Mouse (Mus musculus) c-Kit-negative CD71-positive TER-119-positive erythroid progenitor cells, embryonic 14.5 days (primary cell): ENCODE data around the gene Whamm.

ENCODE experiments used
- DNase-seq: peaks from one replicate; pipeline ENCODE4 v3.0.0-alpha.2; 2013; ENCODE audit warnings: low read depth, low spot score

Whamm gene

GRCm38 (mm10) chr7:81563506-81564015, 7.5 kb upstream of the Whamm start:
- no peak for DNase-seq

- DNase-seq, result no peak
Observed at GRCm38 (mm10) chr7:81564766-81565165, 6.3 kb upstream of the Whamm start.

- DNase-seq, result no peak
Observed at GRCm38 (mm10) chr7:81565381-81566055, 5.5 kb upstream of the Whamm start.

- no peak for DNase-seq
Observed at GRCm38 (mm10) chr7:81566332-81566731, 4.7 kb upstream of the Whamm start.

GRCm38 (mm10) chr7:81566892-81567291, 4.2 kb upstream of the Whamm start, which contains the start of gene Fsd2:
TSS of gene Fsd2 (minus strand) at chr7:81566944.
- no peak for DNase-seq

GRCm38 (mm10) chr7:81567396-81567795, 3.7 kb upstream of the Whamm start:
- no peak for DNase-seq

DNA sequence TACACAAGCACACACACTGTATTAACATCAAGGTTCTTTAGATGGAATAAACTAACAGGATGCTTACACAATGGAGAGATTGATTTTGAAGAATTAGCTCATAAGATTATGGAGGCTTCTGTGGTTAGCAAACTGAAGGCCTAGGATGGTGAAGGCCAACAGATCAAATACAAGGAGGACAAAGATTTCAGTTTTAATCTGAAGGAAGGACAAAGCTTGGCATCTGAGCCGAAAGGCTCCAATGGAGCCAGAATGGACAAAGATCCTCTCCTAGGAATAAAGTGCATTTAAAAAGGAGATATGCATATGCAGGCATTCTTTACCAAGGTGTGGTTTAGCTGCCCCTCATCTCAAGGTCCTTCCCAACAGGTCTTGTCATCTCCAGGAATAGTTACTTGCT, 1.2 kb upstream of the Whamm start:
- no peak for DNase-seq

- no peak for DNase-seq
Observed at GRCm38 (mm10) chr7:81570271-81570670, 795 bp upstream of the Whamm start.

GRCm38 (mm10) chr7:81570752-81571107, 336 bp upstream of the Whamm start:
- DNase-seq, result no peak

DNA sequence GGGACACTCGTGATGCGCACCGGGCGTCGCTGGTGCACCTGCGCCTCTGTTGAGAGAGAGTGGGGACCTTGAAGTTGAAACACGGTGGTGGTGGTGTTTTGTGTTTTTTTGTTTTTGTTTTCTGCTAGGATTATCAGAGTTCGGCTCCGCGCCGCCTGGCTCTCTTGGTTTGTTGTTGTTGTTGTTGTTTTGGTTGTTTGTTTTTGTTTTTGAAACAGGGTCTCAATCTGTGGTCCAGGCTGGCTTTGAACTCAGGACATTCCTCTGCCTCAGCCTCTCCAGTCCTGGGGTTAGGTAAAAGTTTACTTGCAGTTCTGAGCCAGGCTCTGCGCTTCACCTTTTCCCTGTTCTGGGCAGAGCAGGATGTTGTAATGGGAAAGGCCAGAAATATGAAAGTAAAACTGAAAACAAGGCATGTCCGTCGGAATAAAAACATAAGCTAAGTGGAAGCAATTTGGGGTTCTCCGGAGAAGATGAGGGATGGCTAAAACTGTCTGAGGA, 925 bp downstream of the Whamm start:
- peak; percentile 57 for DNase-seq

GRCm38 (mm10) chr7:81572610-81573268, 1.7 kb downstream of the Whamm start:
- peak; percentile 26 for DNase-seq

GRCm38 (mm10) chr7:81573397-81573796, 2.3 kb downstream of the Whamm start:
- peak; percentile 65 for DNase-seq

DNA sequence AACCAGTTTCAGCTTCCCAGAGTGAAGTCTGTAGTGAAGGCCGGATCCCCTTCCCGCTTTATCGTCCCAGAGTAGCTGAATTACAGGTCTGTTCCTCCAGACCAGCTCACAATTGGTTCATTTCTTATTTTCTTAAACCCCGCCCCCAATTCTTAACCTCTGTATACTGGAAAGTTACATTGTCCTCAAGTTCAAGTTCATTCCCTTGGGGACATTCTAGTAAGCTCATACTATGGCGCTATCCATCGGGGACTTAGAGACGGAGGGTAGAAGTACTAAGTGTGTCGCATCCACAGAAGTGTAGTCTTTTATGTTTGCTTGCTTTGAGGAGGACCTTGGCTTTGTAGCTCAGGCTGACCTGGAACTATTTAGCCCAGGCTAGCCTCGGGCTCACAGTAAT, 2.8 kb downstream of the Whamm start:
- peak; percentile 5 for DNase-seq

DNA sequence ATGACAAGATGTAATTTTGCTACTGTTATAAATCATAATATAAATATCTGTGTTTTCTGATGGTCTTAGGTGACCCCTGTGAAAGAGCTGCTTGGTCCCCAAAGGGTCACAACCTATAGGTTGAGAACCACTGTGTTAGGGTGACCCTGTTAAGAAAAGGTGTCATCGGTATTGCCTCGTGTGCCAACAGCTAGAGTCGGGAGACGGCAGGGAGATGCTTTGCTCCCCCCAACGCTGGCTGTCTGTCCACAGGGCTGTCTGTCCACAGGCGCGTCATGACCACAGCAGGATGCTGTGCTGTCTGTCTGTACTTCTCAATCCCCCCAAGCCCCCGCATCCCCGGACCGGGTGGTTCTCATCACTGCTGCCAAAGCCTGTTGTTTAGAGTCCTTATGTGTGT, 4.5 kb downstream of the Whamm start:
- DNase-seq, result no peak

GRCm38 (mm10) chr7:81577872-81578271, 6.8 kb downstream of the Whamm start:
- no peak for DNase-seq

- no peak for DNase-seq
Observed at GRCm38 (mm10) chr7:81578413-81578812, 7.3 kb downstream of the Whamm start.

DNA sequence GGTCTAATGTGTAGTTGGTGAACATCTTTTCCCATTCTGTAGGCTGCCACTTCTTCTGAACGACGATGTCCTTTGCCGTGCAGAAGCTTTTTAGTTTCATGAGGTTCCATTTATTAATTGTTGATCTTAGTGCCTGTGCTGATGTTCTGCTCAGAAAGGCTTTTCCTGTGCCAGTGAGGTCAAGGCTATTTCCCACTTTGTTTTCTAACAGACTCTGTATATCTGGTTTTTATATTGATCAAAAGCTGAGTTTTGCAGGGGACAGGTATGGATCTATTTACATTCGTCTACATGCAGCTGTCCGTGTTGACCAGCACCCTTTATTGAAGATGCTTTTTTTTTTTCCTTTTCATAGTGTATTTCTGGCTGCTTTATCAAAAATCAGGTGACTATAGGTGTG, 8.2 kb downstream of the Whamm start:
- no peak for DNase-seq

DNA sequence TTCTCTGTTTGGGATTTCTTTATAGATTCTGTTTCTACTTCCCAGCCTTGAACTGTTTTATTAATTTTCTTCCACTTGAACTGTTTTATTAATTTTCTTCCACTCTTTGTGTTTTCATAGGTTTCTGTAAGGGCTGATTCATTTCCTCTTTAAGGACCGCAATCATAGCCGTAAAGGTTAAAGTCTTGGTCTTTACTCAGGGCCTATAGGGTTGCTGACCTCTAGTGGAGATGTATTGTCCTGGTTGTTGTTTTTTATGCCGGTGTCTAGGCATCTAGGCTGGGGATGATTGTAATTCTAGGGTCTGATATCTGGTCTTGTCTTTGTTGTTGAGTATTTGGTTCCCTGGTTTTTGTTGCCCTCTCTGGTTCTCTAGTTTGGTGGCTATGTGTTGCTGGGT, 12.4 kb downstream of the Whamm start:
- DNase-seq, result no peak

GRCm38 (mm10) chr7:81585326-81585725, 14.3 kb downstream of the Whamm start:
- no peak for DNase-seq

GRCm38 (mm10) chr7:81587238-81587637, 16.2 kb downstream of the Whamm start:
- DNase-seq, result no peak

- no peak for DNase-seq
Observed at GRCm38 (mm10) chr7:81592686-81593085, 21.6 kb downstream of the Whamm start.

GRCm38 (mm10) chr7:81593387-81593786, 22.3 kb downstream of the Whamm start:
- DNase-seq, result no peak

- DNase-seq, result no peak
Observed at GRCm38 (mm10) chr7:81595056-81595455, 24.0 kb downstream of the Whamm start.
